8 mouse cellular contexts compared by ENCODE assay signal in the genomic region with DNA sequence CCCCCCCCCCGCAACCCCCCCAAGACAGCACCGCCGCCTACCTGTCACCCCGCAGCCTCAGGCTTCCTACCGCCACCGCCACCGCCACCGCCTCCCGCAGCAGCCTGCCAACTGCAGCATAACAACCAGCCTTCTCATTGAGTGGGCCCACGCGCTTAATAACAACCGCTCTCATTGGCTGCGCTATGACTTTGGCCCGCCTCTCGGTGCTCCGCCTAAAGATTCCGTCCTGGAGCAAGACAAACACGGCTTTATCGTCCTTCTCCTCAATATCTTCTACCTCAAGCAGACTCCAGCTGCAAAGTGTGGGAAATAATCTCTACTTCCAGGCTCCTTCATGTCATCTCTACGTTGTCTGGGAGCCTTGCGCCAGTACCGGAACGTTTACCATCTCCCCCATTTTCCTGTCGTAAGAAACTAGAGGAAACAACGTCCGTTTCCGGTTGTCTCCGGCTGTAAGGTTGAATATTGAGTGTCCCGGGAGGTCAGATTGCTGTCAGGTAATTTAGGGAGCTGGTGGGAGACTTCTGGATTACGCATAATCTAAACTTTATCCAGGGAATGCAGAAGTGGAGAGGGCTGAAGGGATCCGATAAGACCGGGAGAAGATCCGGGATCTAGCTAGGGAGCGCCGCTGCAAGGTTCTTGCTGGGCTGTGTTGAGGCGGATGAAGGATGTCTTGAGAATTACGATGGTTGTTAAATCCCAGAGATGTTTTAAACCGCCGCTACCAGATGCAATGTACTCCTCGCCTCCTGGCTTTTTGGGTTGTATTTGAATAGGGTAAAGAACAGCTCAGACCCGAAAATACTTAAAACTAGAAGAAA. TPM values are rescaled to one million over a fixed set of nuclear protein-coding genes. Genes with fewer than 3 reads are reported as not detected.
DNase-seq lines count a peak whose midpoint lies in the region; ATAC-seq lines count a peak whose summit lies in the region.

A gene (minus strand): TSS at position 153 of the 827 bp plus-strand sequence.
A gene (plus strand): TSS at position 214 of the 827 bp plus-strand sequence.

- H3K27me3 ChIP-seq in forebrain, embryonic 10.5 days (ENCODE audit: poor library complexity, severe bottlenecking), result no peaks in the 10 kb centered on the region
- H3K27me3 ChIP-seq in heart, embryonic 16.5 days (ENCODE audit: control insufficient read depth, insufficient read depth, low read length), result no peaks in the 10 kb centered on the region
- no peaks in the 10 kb centered on the region for H3K27me3 ChIP-seq in liver, embryonic 15.5 days
- H3K27me3 ChIP-seq in neural tube, embryonic 12.5 days (replicated peaks), result no peaks in the 10 kb centered on the region

- H3K27ac ChIP-seq in forebrain, embryonic 10.5 days, result peak within 1 kb of the TSS; percentile 96
- H3K27ac ChIP-seq in heart, embryonic 16.5 days (ENCODE audit: low read length), result peak within 1 kb of the TSS; percentile 71
- peak within 1 kb of the TSS; percentile 74 for H3K27ac ChIP-seq in liver, embryonic 15.5 days (replicated peaks)
- H3K27ac ChIP-seq in neural tube, embryonic 12.5 days, result 0 out of 2 replicates have a peak within 1 kb of the TSS, but pooled peaks have one; percentile 20

- H3K4me3 ChIP-seq in forebrain, embryonic 10.5 days, result peak within 1 kb of the TSS; percentile 97
- peak within 1 kb of the TSS; percentile 98 for H3K4me3 ChIP-seq in heart, embryonic 16.5 days (ENCODE audit: low read length)
- H3K4me3 ChIP-seq in liver, embryonic 15.5 days (replicated peaks), result peak within 1 kb of the TSS; percentile 91
- peak within 1 kb of the TSS; percentile 85 for H3K4me3 ChIP-seq in neural tube, embryonic 12.5 days

- H3K36me3 ChIP-seq in forebrain, embryonic 10.5 days (replicated peaks), result peaks cover 5% of the 10 kb centered on the region
- H3K36me3 ChIP-seq in heart, embryonic 16.5 days (ENCODE audit: control insufficient read depth, insufficient read depth), result 0 out of 2 replicates have a peak, but pooled peaks cover 3% of the 10 kb centered on the region
- no peaks in the 10 kb centered on the region for H3K36me3 ChIP-seq in liver, embryonic 15.5 days (replicated peaks)
- peaks cover 5% of the 10 kb centered on the region for H3K36me3 ChIP-seq in neural tube, embryonic 12.5 days

- peak within 1 kb of the TSS; percentile 77 for H3K4me2 ChIP-seq in heart, embryonic 16.5 days (ENCODE audit: low read depth, low read length)
- H3K4me2 ChIP-seq in liver, embryonic 15.5 days, result peak within 1 kb of the TSS; percentile 84
- H3K4me2 ChIP-seq in neural tube, embryonic 12.5 days (replicated peaks), result peak within 1 kb of the TSS; percentile 92

- H3K4me1 ChIP-seq in forebrain, embryonic 10.5 days, result peaks cover 18% of the 10 kb centered on the region
- peaks cover 10% of the 10 kb centered on the region for H3K4me1 ChIP-seq in heart, embryonic 16.5 days (ENCODE audit: control insufficient read depth, insufficient read depth, low read length)
- peaks cover 19% of the 10 kb centered on the region for H3K4me1 ChIP-seq in liver, embryonic 15.5 days (replicated peaks)
- H3K4me1 ChIP-seq in neural tube, embryonic 12.5 days, result peaks cover 8% of the 10 kb centered on the region

- H3K9me3 ChIP-seq in forebrain, embryonic 10.5 days, result no peaks in the 10 kb centered on the region
- H3K9me3 ChIP-seq in heart, embryonic 16.5 days (replicated peaks; ENCODE audit: control insufficient read depth, low read length), result no peaks in the 10 kb centered on the region
- no peaks in the 10 kb centered on the region for H3K9me3 ChIP-seq in liver, embryonic 15.5 days (replicated peaks)
- H3K9me3 ChIP-seq in neural tube, embryonic 12.5 days, result no peaks in the 10 kb centered on the region

- peak; percentile 95 for ATAC-seq in CD4-positive, CD25-positive, alpha-beta regulatory T cell, adult 4 months
- peak; percentile 97 for ATAC-seq in heart, embryonic 16.5 days (replicated peaks; ENCODE audit: extremely low read depth, insufficient read depth, low FRiP score)
- peak; percentile 98 for ATAC-seq in liver, embryonic 15.5 days (ENCODE audit: insufficient read depth)
- peak; percentile 100 for ATAC-seq in neural tube, embryonic 12.5 days (ENCODE audit: low FRiP score, low read depth)

- peak within 1 kb of the TSS; percentile 90 for H3K9ac ChIP-seq in heart, embryonic 16.5 days (ENCODE audit: low read length)
- peak within 1 kb of the TSS; percentile 89 for H3K9ac ChIP-seq in liver, embryonic 15.5 days
- H3K9ac ChIP-seq in neural tube, embryonic 12.5 days, result peak within 1 kb of the TSS; percentile 88

- under 1% methylated on average over 41 of the region's 41 CpGs for WGBS in forebrain, embryonic 10.5 days
- under 1% methylated on average over 38 of the region's 41 CpGs for WGBS in heart, embryonic 16.5 days
- under 1% methylated on average over 41 of the region's 41 CpGs for WGBS in liver, embryonic 15.5 days (ENCODE audit: insufficient replicate concordance)
- WGBS in neural tube, embryonic 12.5 days, result 1% methylated on average over 41 of the region's 41 CpGs

- peak; percentile 88 for DNase-seq in c-Kit-negative CD71-positive TER-119-positive erythroid progenitor cells, embryonic 14.5 days (ENCODE audit: low read depth, low spot score)
- peak; percentile 89 for DNase-seq in forebrain, embryonic 10.5 days (ENCODE audit: extremely low spot score, low spot score)
- DNase-seq in kidney, postnatal 36 days, result peak; percentile 93
- peak; percentile 95 for DNase-seq in telencephalon, adult 2 months (ENCODE audit: low read depth, low spot score)

RNA-seq across cellular contexts. Expression of the first gene that starts in this region (rescaled TPM):
- 10 to 100 TPM; 11.5 to 13.9 TPM for polyA plus RNA-seq in CD4-positive, CD25-positive, alpha-beta regulatory T cell, adult 4 months (2017; shearing (Covaris generic))
- polyA plus RNA-seq in forebrain, embryonic 10.5 days (2016; fragmentation: Nextera tagmentation; extraction: Ambion mirVana), result 4.1 and 6.4 TPM in 2 replicates
- polyA plus RNA-seq in heart, embryonic 16.5 days (2015; fragmentation: Nextera tagmentation; extraction: Ambion mirVana), result 3.9 and 4.8 TPM in 2 replicates
- polyA plus RNA-seq in liver, embryonic 15.5 days (2015; fragmentation: Nextera tagmentation; extraction: Ambion mirVana), result 3.5 and 3.6 TPM in 2 replicates
- 8.5 and 9.4 TPM in 2 replicates for polyA plus RNA-seq in neural tube, embryonic 12.5 days (2016; fragmentation: Nextera tagmentation; extraction: Ambion mirVana)

RNA-seq across cellular contexts. Expression of the second gene that starts in this region (rescaled TPM):
- 10 to 100 TPM; 69.7 to 91.7 TPM for polyA plus RNA-seq in CD4-positive, CD25-positive, alpha-beta regulatory T cell, adult 4 months (2017; shearing (Covaris generic))
- 135 and 138 TPM in 2 replicates for polyA plus RNA-seq in forebrain, embryonic 10.5 days (2016; fragmentation: Nextera tagmentation; extraction: Ambion mirVana)
- 219 and 220 TPM in 2 replicates for polyA plus RNA-seq in heart, embryonic 16.5 days (2015; fragmentation: Nextera tagmentation; extraction: Ambion mirVana)
- polyA plus RNA-seq in liver, embryonic 15.5 days (2015; fragmentation: Nextera tagmentation; extraction: Ambion mirVana), result 73.6 and 93.0 TPM in 2 replicates
- polyA plus RNA-seq in neural tube, embryonic 12.5 days (2016; fragmentation: Nextera tagmentation; extraction: Ambion mirVana), result 168 and 179 TPM in 2 replicates

Comparison
In these comparisons a context has a peak if more than half of its experiments do, and no peak if none do; other contexts are left out.
1. Peak in every context shown above with its lines: DNase-seq, ATAC-seq, H3K4me3 ChIP-seq and H3K27ac ChIP-seq.
2. H3K27ac ChIP-seq: peak in every context shown above with its lines; median percentile 96 in forebrain, embryonic 10.5 days; 74 in liver, embryonic 15.5 days; 71 in heart, embryonic 16.5 days; 20 in neural tube, embryonic 12.5 days.